Mouse (Mus musculus) hindbrain, embryonic 16.5 days (tissue): ENCODE measurements around the gene Polrmt. TPM values are rescaled to one million over a fixed set of nuclear protein-coding genes. Genes with fewer than 3 reads are reported as not detected.

Experiments used
- ATAC-seq: fragments of 200-750 bp; cut with Nextera tagmentation; 2 replicates; pipeline ENCODE4 v1.8.0; 2017; ENCODE audit warnings: moderate TSS enrichment, moderate library complexity
- H3K27ac ChIP-seq: fragments of 300-500 bp; sonication (generic); 2 replicates; pipeline ENCODE4 v1.5.1; 2014; ENCODE audit warnings: low read depth, mild to moderate bottlenecking, control low read depth, low read length, moderate library complexity
- H3K27me3 ChIP-seq: fragments of 300-500 bp; sonication (generic); replicated peaks from 2 replicates; pipeline ENCODE4 v1.6.1; 2014; ENCODE audit warnings: low read length; ENCODE audit not compliant: control insufficient read depth, insufficient read depth
- H3K36me3 ChIP-seq: fragments of 300-500 bp; sonication (generic); 2 replicates; pipeline ENCODE4 v1.6.1; 2014; ENCODE audit warnings: mild to moderate bottlenecking, low read length, moderate library complexity, mixed read lengths; ENCODE audit not compliant: control insufficient read depth, insufficient read depth
- H3K4me1 ChIP-seq: fragments of 300-500 bp; sonication (generic); 2 replicates; pipeline ENCODE4 v1.6.1; 2014; ENCODE audit warnings: low read depth, low read length; ENCODE audit not compliant: control insufficient read depth, insufficient read depth
- H3K4me2 ChIP-seq: fragments of 300-500 bp; sonication (generic); 2 replicates; pipeline ENCODE4 v1.6.1; 2014; ENCODE audit warnings: mild to moderate bottlenecking, low read length, control low read depth, moderate library complexity
- H3K4me3 ChIP-seq: fragments of 300-500 bp; sonication (generic); 2 replicates; pipeline ENCODE4 v1.5.1; 2014; ENCODE audit warnings: mild to moderate bottlenecking, low read length, control low read depth, moderate library complexity
- H3K9ac ChIP-seq: fragments of 300-500 bp; sonication (generic); 2 replicates; pipeline ENCODE4 v1.6.1; 2014; ENCODE audit warnings: low read depth, mild to moderate bottlenecking, control low read depth, low read length, moderate library complexity
- H3K9me3 ChIP-seq: fragments of 300-500 bp; sonication (generic); 2 replicates; pipeline ENCODE4 v1.6.1; 2014; ENCODE audit warnings: mild to moderate bottlenecking, low read length, moderate library complexity; ENCODE audit not compliant: control insufficient read depth
- WGBS: fragments of 180-500 bp; shearing (Covaris S2); extraction: QIAGEN DNeasy Blood & Tissue Kit; methylation state at CpG from one replicate; pipeline ENCODE4 v1.1.7; 2014; 5-methylcytosine and 5-hydroxymethylcytosine counted together
- polyA plus RNA-seq: library from polyadenylated mRNA; unstranded; fragments of >200 nt; fragmentation: Nextera tagmentation; extraction: Ambion mirVana; gene quantifications from 2 replicates; pipeline ENCODE4 v1.2.1, GENCODE M21; 2015

Gene Polrmt
- polyA plus RNA-seq, 1 experiment from 2014 or later: 37.1 TPM

GRCm38 (mm10) chr10:79778006-79778405, 31.6 kb upstream of the Polrmt start:
- H3K36me3 ChIP-seq: no peaks in the 10 kb centered on the region
- no peak overlapping the region for H3K4me3 ChIP-seq
- ATAC-seq: no peak
- H3K27me3 ChIP-seq: peaks cover 21% of the 10 kb centered on the region
- H3K4me2 ChIP-seq: peak overlapping the region; percentile 10; the same call in 1 of the 2 replicates
- no peak overlapping the region for H3K9ac ChIP-seq
- WGBS: 8% methylated on average over 15 of the region's 15 CpGs
- H3K4me1 ChIP-seq: peaks cover 8% of the 10 kb centered on the region
- no peaks in the 10 kb centered on the region for H3K9me3 ChIP-seq
- no peak overlapping the region for H3K27ac ChIP-seq

- no peaks in the 10 kb centered on the region for H3K36me3 ChIP-seq
- H3K27ac ChIP-seq: no peak within 1 kb of the TSS
- H3K4me1 ChIP-seq: peaks cover 8% of the 10 kb centered on the region
- peak within 1 kb of the TSS; percentile 22 for H3K4me3 ChIP-seq
- 2% methylated on average over 29 of the region's 39 CpGs for WGBS
- peaks cover 21% of the 10 kb centered on the region for H3K27me3 ChIP-seq
- H3K9me3 ChIP-seq: no peaks in the 10 kb centered on the region
- peak within 1 kb of the TSS; percentile 49; the same call in 1 of the 2 replicates for H3K9ac ChIP-seq
- no peak for ATAC-seq
- peak within 1 kb of the TSS; percentile 47 for H3K4me2 ChIP-seq
Measured at GRCm38 (mm10) chr10:79777103-79777531, 30.7 kb upstream of the Polrmt start, which contains the start of gene Fstl3. TSS of gene Fstl3 (plus strand) at chr10:79777272.

- H3K9me3 ChIP-seq: no peaks in the 10 kb centered on the region
- H3K27ac ChIP-seq: no peak overlapping the region
- H3K4me2 ChIP-seq: no peak overlapping the region
- no peak for ATAC-seq
- H3K27me3 ChIP-seq: peaks cover 21% of the 10 kb centered on the region
- 56% methylated on average over 5 of the region's 5 CpGs for WGBS
- no peak overlapping the region for H3K9ac ChIP-seq
- peaks cover 8% of the 10 kb centered on the region for H3K4me1 ChIP-seq
- H3K36me3 ChIP-seq: no peaks in the 10 kb centered on the region
- H3K4me3 ChIP-seq: no peak overlapping the region
Measured at GRCm38 (mm10) chr10:79774486-79775279, 28.3 kb upstream of the Polrmt start.

DNA sequence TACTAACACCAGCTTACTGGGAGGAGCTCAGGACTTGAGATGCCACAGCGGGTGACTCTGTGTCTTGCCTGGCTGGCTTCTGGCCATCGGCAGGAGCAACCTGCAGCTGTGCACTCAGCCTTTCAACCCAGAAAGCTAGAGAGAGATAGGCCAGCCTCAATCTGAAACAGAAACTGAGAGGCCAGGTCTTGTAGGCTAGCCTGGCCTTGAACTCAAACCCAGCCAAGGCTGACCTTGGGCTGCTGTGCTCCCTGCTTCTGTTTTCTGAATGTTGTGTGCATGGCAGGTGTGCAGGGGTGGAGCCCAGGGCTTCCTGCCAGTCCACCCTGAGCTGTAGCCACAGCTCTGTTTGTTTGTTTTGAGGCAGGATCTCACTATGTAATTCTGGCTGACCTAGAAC, 26.8 kb upstream of the Polrmt start:
- no peak for ATAC-seq

DNA sequence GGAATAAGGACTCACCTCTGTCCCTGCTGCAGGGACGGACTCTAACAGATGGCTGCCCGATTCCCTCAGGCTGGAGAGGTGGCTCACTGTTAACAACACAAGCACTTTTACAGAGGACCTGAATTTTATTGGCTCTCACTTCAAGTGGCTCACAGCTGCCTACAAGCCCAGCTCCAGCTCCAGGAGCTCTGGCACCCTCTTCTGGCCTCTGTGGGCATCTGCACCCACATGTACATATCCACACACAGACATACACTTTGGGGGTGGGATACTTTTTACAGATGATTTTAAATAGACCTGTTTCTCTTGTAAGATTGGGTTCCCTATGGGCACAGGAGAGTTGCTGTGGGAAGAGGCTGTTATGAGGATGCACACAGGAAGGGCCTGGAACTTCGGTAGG, 25.9 kb upstream of the Polrmt start:
- H3K27ac ChIP-seq: no peak overlapping the region
- H3K4me1 ChIP-seq: peaks cover 14% of the 10 kb centered on the region
- no peaks in the 10 kb centered on the region for H3K9me3 ChIP-seq
- H3K4me3 ChIP-seq: no peak overlapping the region
- no peak overlapping the region for H3K4me2 ChIP-seq
- WGBS: 97% methylated on average over 3 of the region's 3 CpGs
- no peak for ATAC-seq
- H3K27me3 ChIP-seq: peaks cover 12% of the 10 kb centered on the region
- H3K36me3 ChIP-seq: no peaks in the 10 kb centered on the region
- no peak overlapping the region for H3K9ac ChIP-seq

More for the DNA sequence above, 26.8 kb upstream of the Polrmt start:
- Histone ChIP-seq H3K36me3 (no peaks in the 10 kb centered on the region), H3K4me2 (no peak overlapping the region), H3K27ac (no peak overlapping the region), H3K4me1 (peaks cover 12% of the 10 kb centered on the region), H3K9me3 (no peaks in the 10 kb centered on the region), H3K27me3 (peaks cover 18% of the 10 kb centered on the region), H3K9ac (no peak overlapping the region), H3K4me3 (no peak overlapping the region)
- WGBS: 82% methylated on average over 2 of the region's 2 CpGs

DNA sequence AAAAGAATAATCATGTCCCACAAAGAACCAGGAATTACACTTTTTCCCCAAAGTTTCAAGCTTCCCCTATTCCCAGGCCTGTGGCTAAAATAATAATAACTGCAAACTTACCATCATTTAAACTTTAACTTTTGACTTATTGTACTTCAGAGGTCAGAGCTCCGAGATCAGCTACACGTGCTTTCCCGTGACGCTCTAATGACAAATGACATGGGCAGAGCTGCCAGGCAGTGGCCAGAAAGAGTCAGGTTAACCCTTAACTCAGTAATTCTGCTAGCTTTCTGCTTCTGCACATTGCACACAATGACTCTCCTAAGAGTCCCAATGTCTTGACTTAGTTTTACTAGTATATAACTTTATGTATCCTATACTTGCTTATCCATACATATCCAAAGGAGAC, 22.9 kb upstream of the Polrmt start:
- ATAC-seq: no peak

GRCm38 (mm10) chr10:79768400-79768799, 22.0 kb upstream of the Polrmt start:
- WGBS: 0% methylated on average over 5 of the region's 5 CpGs
- no peak overlapping the region for H3K4me3 ChIP-seq
- H3K9ac ChIP-seq: no peak overlapping the region

More for the DNA sequence above, 22.9 kb upstream of the Polrmt start:
- no peaks in the 10 kb centered on the region for H3K36me3 ChIP-seq
- H3K9me3 ChIP-seq: no peaks in the 10 kb centered on the region
- H3K4me2 ChIP-seq: no peak overlapping the region
- no peaks in the 10 kb centered on the region for H3K27me3 ChIP-seq
- H3K9ac ChIP-seq: no peak overlapping the region
- no peak overlapping the region for H3K27ac ChIP-seq
- H3K4me1 ChIP-seq: peaks cover 29% of the 10 kb centered on the region
- H3K4me3 ChIP-seq: no peak overlapping the region
- 48% methylated on average over 4 of the region's 4 CpGs for WGBS

GRCm38 (mm10) chr10:79767372-79768244, 21.2 kb upstream of the Polrmt start:
- Histone ChIP-seq H3K27ac (peak overlapping the region; percentile 93), H3K36me3 (no peaks in the 10 kb centered on the region), H3K27me3 (no peaks in the 10 kb centered on the region), H3K4me3 (peak overlapping the region; percentile 99), H3K9ac (peak overlapping the region; percentile 97), H3K4me1 (peaks cover 34% of the 10 kb centered on the region), H3K9me3 (no peaks in the 10 kb centered on the region), H3K4me2 (peak overlapping the region; percentile 94)
- WGBS: 10% methylated on average over 38 of the region's 40 CpGs
- ATAC-seq: peak; percentile 87

More at GRCm38 (mm10) chr10:79768400-79768799, 22.0 kb upstream of the Polrmt start:
- Histone ChIP-seq H3K4me2 (peak overlapping the region; percentile 94; the same call in 1 of the 2 replicates), H3K4me1 (peaks cover 34% of the 10 kb centered on the region), H3K36me3 (no peaks in the 10 kb centered on the region), H3K27ac (no peak overlapping the region; the same call in 1 of the 2 replicates), H3K27me3 (no peaks in the 10 kb centered on the region), H3K9me3 (no peaks in the 10 kb centered on the region)
- ATAC-seq: no peak
